Mouse (Mus musculus) neural tube, embryonic 11.5 days (tissue): ENCODE measurements around the gene Psmb6. TPM values are rescaled to one million over a fixed set of nuclear protein-coding genes. Genes with fewer than 3 reads are reported as not detected.

Experiments used
- ATAC-seq: fragments of 200-750 bp; cut with Nextera tagmentation; 2 replicates; pipeline ENCODE4 v1.8.0; 2017; ENCODE audit warnings: moderate number of reproducible peaks, mild to moderate bottlenecking, moderate TSS enrichment, moderate library complexity; ENCODE audit not compliant: insufficient read depth, low FRiP score, low TSS enrichment
- DNase-seq: peaks from one replicate; pipeline ENCODE4 v3.0.0-alpha.2; 2015; ENCODE audit warnings: low spot score
- H3K27ac ChIP-seq: fragments of 300-500 bp; sonication (generic); 2 replicates; pipeline ENCODE4 v1.5.1; 2014; ENCODE audit warnings: low read depth, mild to moderate bottlenecking, low read length
- H3K27me3 ChIP-seq: fragments of 300-500 bp; sonication (generic); 2 replicates; pipeline ENCODE4 v1.6.1; 2014; ENCODE audit warnings: mild to moderate bottlenecking, low read length, mixed read lengths; ENCODE audit not compliant: control insufficient read depth, insufficient read depth
- H3K36me3 ChIP-seq: fragments of 300-500 bp; sonication (generic); 2 replicates; pipeline ENCODE4 v1.6.1; 2014; ENCODE audit warnings: mild to moderate bottlenecking, low read length, moderate library complexity, mixed read lengths; ENCODE audit not compliant: control insufficient read depth, insufficient read depth
- H3K4me1 ChIP-seq: fragments of 300-500 bp; sonication (generic); 2 replicates; pipeline ENCODE4 v1.6.1; 2014; ENCODE audit warnings: low read length, mixed read lengths; ENCODE audit not compliant: control insufficient read depth, insufficient read depth
- H3K4me2 ChIP-seq: fragments of 300-500 bp; sonication (generic); 2 replicates; pipeline ENCODE4 v1.6.1; 2014; ENCODE audit warnings: low read depth, mild to moderate bottlenecking, moderate library complexity
- H3K4me3 ChIP-seq: fragments of 300-500 bp; sonication (generic); 2 replicates; pipeline ENCODE4 v1.5.1; 2014; ENCODE audit warnings: low read depth, low read length
- H3K9ac ChIP-seq: fragments of 300-500 bp; sonication (generic); 2 replicates; pipeline ENCODE4 v1.6.1; 2014; ENCODE audit warnings: mild to moderate bottlenecking, low read length
- H3K9me3 ChIP-seq: fragments of 300-500 bp; sonication (generic); 2 replicates; pipeline ENCODE4 v1.6.1; 2016; ENCODE audit warnings: low read length; ENCODE audit not compliant: control insufficient read depth
- WGBS: fragments of 180-500 bp; shearing (Covaris S2); extraction: QIAGEN DNeasy Blood & Tissue Kit; methylation state at CpG from one replicate; pipeline ENCODE4 v1.1.7; 2014; 5-methylcytosine and 5-hydroxymethylcytosine counted together
- polyA plus RNA-seq: library from polyadenylated mRNA; unstranded; fragments of >200 nt; fragmentation: Nextera tagmentation; extraction: Ambion mirVana; gene quantifications from 2 replicates; pipeline ENCODE4 v1.2.1, GENCODE M21; 2014

Psmb6 gene
- polyA plus RNA-seq, 1 experiment from 2014 or later: 923 TPM

DNA sequence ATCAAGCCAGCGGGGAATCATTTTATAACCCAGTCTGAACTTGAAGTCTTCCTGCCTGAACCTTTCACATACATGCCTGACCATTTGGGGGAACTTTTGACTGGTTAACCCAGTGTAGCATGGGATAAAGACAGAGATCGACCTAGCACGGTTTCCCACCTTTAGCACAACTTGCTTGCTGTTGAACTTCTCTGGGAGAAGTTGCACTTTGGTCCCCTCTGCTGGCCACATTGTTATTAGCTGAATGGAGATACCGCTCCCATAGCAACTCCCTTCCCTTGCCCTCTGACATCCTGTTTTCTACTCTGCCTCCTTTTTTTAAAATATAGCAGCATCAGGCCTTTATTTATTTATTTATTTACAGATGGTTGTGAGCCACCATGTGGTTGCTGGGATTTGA is 18.8 kb upstream of the Psmb6 start:
- no peaks in the 10 kb centered on the region for H3K9me3 ChIP-seq
- DNase-seq (peak; percentile 53), ATAC-seq (no peak)
- WGBS: 33% methylated on average over 4 of the region's 4 CpGs
- H3K4me1 ChIP-seq: no peaks in the 10 kb centered on the region
- H3K9ac ChIP-seq: no peak overlapping the region
- H3K4me3 ChIP-seq: no peak overlapping the region
- no peak overlapping the region for H3K4me2 ChIP-seq
- H3K27me3 ChIP-seq: no peaks in the 10 kb centered on the region
- no peaks in the 10 kb centered on the region for H3K36me3 ChIP-seq
- H3K27ac ChIP-seq: no peak overlapping the region

GRCm38 (mm10) chr11:70506962-70507515 is 18.1 kb upstream of the Psmb6 start:
- Histone ChIP-seq H3K9ac (no peak overlapping the region), H3K27ac (no peak overlapping the region), H3K9me3 (no peaks in the 10 kb centered on the region), H3K36me3 (no peaks in the 10 kb centered on the region), H3K4me2 (no peak overlapping the region), H3K27me3 (no peaks in the 10 kb centered on the region), H3K4me1 (no peaks in the 10 kb centered on the region), H3K4me3 (no peak overlapping the region)
- ATAC-seq (no peak), DNase-seq (no peak)
- WGBS: 74% methylated on average over 7 of the region's 7 CpGs

GRCm38 (mm10) chr11:70509753-70510564 is 15.2 kb upstream of the Psmb6 start:
- no peak overlapping the region for H3K9ac ChIP-seq
- DNase-seq (peak; percentile 68), ATAC-seq (no peak)
- H3K36me3 ChIP-seq: no peaks in the 10 kb centered on the region
- 12% methylated on average over 19 of the region's 19 CpGs for WGBS
- H3K4me3 ChIP-seq: no peak overlapping the region
- no peak overlapping the region for H3K27ac ChIP-seq
- H3K9me3 ChIP-seq: no peaks in the 10 kb centered on the region
- H3K27me3 ChIP-seq: no peaks in the 10 kb centered on the region
- no peak overlapping the region for H3K4me2 ChIP-seq
- H3K4me1 ChIP-seq: no peaks in the 10 kb centered on the region

GRCm38 (mm10) chr11:70511242-70511641 is 13.9 kb upstream of the Psmb6 start:
- H3K27me3 ChIP-seq: no peaks in the 10 kb centered on the region
- no peaks in the 10 kb centered on the region for H3K9me3 ChIP-seq
- H3K9ac ChIP-seq: no peak overlapping the region
- no peaks in the 10 kb centered on the region for H3K36me3 ChIP-seq
- ATAC-seq: no peak
- WGBS: 80% methylated on average over 2 of the region's 2 CpGs
- no peak overlapping the region for H3K4me3 ChIP-seq
- H3K27ac ChIP-seq: no peak overlapping the region
- DNase-seq: no peak
- H3K4me2 ChIP-seq: no peak overlapping the region
- H3K4me1 ChIP-seq: no peaks in the 10 kb centered on the region

DNA sequence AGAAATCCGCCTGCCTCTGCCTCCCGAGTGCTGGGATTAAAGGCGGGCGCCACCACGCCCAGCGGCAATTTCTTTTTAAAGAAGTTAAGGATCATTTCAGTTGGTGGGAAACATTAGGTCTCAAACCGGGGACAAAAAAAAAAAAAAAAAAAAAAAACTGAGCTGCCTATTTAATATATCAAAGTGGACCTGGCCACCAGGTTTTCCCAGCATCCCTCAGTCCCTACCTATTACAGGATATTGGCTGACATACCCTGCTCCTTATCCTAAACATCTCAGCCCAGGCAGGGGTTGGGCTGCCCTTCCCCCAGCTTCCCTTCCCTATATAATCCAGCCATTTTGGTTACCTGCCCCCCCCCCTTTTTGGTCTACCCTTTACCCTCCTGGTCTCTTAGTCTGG is 13.3 kb upstream of the Psmb6 start:
- no peak for DNase-seq
- H3K27me3 ChIP-seq: no peaks in the 10 kb centered on the region
- no peak overlapping the region for H3K9ac ChIP-seq
- H3K9me3 ChIP-seq: no peaks in the 10 kb centered on the region
- H3K4me1 ChIP-seq: no peaks in the 10 kb centered on the region
- H3K4me2 ChIP-seq: no peak overlapping the region
- H3K27ac ChIP-seq: no peak overlapping the region
- 95% methylated on average over 7 of the region's 7 CpGs for WGBS
- H3K4me3 ChIP-seq: no peak overlapping the region
- ATAC-seq: no peak
- no peaks in the 10 kb centered on the region for H3K36me3 ChIP-seq

DNA sequence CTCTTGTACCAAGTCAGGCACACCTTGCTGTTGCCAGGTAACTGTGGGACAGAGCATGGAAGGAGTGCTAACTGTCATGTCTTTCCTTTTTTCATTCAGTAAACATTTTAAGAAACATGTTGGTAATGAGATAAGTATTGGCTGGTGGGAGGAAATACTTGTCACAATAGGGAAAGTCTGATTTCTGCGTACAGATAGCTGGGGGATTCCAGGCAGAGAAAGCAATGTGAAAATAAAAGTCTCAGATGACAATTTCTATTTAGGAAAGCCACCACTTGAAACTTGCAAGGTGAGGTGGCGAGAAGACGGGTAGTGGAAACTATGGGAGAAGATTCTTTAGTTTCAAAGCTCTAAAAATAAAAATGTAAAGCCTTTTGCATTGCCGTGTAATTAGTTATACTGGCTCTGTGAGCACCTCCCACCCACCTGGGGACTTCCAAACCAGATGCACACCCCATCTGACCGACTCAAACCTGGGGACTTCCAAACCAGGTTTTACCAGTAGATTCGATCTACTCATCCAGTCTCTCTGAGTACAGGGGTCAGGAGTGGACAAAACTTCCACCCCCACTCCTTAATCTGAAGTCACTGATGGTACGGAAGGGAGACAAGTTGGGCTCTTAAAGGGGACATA is 12.3 kb upstream of the Psmb6 start:
- no peaks in the 10 kb centered on the region for H3K36me3 ChIP-seq
- no peak overlapping the region for H3K4me3 ChIP-seq
- H3K9me3 ChIP-seq: no peaks in the 10 kb centered on the region
- H3K4me2 ChIP-seq: no peak overlapping the region
- no peak overlapping the region for H3K9ac ChIP-seq
- DNase-seq (no peak), ATAC-seq (no peak)
- WGBS: 87% methylated on average over 7 of the region's 7 CpGs
- no peaks in the 10 kb centered on the region for H3K27me3 ChIP-seq
- no peaks in the 10 kb centered on the region for H3K4me1 ChIP-seq
- no peak overlapping the region for H3K27ac ChIP-seq

GRCm38 (mm10) chr11:70513520-70513919 is 11.6 kb upstream of the Psmb6 start:
- Histone ChIP-seq H3K27me3 (no peaks in the 10 kb centered on the region), H3K27ac (no peak overlapping the region), H3K4me1 (no peaks in the 10 kb centered on the region), H3K9me3 (no peaks in the 10 kb centered on the region), H3K4me2 (no peak overlapping the region), H3K36me3 (no peaks in the 10 kb centered on the region), H3K4me3 (no peak overlapping the region), H3K9ac (no peak overlapping the region)
- ATAC-seq (no peak), DNase-seq (no peak)
- 57% methylated on average over 11 of the region's 11 CpGs for WGBS

- Histone ChIP-seq H3K27me3 (no peaks in the 10 kb centered on the region), H3K4me2 (no peak within 1 kb of the TSS), H3K4me1 (no peaks in the 10 kb centered on the region), H3K36me3 (no peaks in the 10 kb centered on the region), H3K9ac (no peak within 1 kb of the TSS), H3K4me3 (no peak within 1 kb of the TSS), H3K27ac (no peak within 1 kb of the TSS), H3K9me3 (no peaks in the 10 kb centered on the region)
- ATAC-seq: no peak
- WGBS: 91% methylated on average over 7 of the region's 7 CpGs
- no peak for DNase-seq
Observed at GRCm38 (mm10) chr11:70514288-70514687, 10.9 kb upstream of the Psmb6 start, which contains the start of gene Vmo1. TSS of gene Vmo1 (minus strand) at chr11:70514616.

DNA sequence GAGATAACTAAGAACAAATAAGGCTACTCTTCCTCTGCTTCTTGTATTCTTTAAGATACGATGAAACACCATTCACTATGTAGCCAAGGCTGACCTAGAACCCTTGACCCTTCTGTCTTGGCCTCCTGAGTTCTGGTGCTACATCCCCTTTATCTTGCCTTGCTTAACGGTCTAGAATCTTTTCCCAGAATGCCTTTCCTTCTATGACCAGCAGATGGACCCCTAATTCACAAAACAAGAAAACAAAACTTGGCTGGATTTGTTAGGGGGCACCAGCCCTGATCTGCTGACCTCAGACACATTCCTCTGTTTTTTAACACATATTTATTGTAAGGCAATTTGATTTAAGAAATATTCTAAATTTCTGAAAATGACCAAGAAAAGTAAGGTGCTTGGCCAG is 8.8 kb upstream of the Psmb6 start:
- Histone ChIP-seq H3K27me3 (no peaks in the 10 kb centered on the region), H3K4me2 (no peak overlapping the region), H3K36me3 (no peaks in the 10 kb centered on the region), H3K9me3 (no peaks in the 10 kb centered on the region), H3K27ac (no peak overlapping the region), H3K9ac (no peak overlapping the region), H3K4me1 (no peaks in the 10 kb centered on the region), H3K4me3 (no peak overlapping the region)
- ATAC-seq (no peak), DNase-seq (peak; percentile 17)
- WGBS: 26% methylated on average over 2 of the region's 2 CpGs
